Mouse (Mus musculus) left cerebral cortex, adult 9 months (tissue): ENCODE measurements around the gene Nav1.

ENCODE experiments used
- DNase-seq, 2 experiments: peaks; one replicate each; pipeline ENCODE4 v3.0.0; 2022; ENCODE audit warnings: low spot score in 2 of 2

Gene Nav1

DNA sequence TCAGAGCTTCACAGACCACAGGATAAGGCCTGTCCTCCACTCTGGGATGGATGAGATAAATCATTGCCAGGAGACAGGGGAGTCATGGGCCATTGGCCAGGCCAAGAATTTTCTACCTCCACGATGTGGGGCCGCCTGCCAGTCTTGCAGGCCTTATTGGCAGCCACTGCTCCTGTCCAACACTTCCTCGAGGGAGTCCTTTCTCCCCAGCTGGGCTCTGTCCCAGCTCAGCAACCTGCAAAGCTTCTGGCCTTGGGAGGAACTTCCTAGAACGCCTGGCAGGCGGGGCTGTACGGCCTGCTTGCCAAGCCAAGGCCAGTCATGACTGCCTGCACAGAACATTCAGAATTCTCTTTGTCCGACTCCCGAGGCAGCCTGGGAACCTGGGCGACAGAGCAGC, 58.3 kb downstream of the Nav1 start:
- DNase-seq, result no peak

DNA sequence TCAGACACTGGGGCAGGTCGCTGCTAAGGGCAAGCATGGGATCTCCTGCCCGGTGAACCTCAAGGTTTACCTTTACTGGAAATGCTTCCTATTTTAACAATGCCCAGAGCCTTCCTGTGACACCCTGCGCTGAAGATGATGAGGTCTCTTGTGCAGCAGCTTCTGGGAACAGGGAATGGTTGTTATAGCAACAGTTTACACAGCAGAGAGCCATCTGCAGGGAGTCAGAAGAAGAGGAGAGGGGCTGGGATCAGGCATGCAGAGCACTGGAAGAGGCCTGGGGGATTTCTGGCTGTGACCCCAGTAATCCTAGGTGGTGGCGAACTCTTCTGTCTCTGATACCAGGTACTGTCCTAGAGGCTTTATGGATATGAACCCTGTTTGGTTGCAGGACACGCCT, 61.0 kb downstream of the Nav1 start:
- DNase-seq, result no peak

DNA sequence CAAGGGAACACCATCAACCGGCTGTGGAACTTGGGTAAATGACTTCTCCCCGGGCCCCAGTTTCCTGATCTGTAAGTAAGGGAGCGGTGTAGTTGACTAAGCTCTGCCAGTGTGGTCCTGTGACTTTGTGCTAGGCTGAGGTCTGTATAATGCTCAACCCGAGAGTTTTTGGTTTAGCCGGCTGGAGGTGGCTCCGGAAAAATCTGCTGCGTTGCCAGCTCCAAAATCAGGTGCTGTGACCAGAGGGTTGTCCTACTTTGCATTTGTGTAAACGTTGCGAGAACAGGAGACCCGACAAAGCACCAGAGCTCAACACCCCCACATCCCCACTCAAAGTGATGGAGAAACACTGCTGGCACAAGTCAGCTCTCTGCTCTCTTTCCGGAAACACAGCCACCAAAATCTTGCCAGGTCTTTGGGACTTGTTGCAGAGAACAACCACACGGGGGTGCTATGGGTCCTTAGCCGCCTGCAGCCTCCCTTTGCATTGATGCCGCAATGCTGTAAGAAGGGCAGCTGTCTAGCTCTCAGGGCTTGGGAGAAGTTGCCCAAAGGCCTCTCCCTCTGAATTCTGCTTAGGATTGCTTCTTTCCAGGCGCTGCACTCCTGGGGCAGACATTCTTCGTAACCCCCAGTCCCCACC, 62.5 kb downstream of the Nav1 start:
- DNase-seq, result peak in 1 of 2 experiments; percentile 91

DNA sequence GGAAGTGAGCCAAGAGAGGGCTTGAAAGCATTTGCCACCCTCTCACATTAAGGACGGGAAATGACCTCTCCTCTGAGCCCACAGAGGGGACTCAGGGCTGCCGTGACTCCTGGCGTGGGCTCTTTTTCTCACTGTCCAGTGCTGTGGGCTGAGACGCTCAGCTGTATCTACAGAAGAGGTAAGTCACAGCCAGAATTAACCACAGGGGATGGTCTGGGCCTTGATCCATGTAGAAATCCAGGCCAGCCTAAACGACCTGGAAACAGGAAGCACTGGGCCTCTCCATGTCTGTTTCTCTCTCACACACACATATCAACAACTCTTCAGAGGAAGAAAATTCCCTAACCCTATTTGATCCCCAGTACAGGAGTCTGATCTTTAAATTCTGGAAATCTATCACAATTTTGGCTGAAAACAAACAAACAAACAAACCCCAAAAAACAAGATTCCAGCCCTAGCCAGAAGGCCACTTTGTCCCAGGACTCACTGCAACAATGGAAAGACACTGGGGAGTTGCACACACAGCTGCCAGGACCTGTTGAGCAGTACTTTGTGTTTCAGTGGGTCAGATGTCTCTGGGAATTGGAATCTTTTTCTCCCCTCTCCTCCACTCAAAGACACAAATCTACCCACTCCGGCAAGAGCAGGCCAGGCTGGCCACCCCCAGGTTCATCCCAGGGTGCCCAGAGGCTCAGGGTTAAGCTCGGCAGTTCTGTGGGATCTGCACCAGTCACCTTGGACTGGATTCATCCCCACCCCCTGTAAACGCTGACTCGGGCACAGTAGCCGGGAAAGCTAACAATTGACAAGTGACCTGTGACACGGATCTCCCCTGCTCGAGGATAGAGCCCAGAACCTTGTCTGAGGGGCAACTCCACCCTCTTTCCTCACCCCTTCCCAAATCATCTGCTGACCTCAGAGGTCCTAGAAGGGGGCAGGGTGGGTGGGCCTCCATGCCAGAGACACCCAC, 64.0 kb downstream of the Nav1 start:
- DNase-seq, result no peak

DNA sequence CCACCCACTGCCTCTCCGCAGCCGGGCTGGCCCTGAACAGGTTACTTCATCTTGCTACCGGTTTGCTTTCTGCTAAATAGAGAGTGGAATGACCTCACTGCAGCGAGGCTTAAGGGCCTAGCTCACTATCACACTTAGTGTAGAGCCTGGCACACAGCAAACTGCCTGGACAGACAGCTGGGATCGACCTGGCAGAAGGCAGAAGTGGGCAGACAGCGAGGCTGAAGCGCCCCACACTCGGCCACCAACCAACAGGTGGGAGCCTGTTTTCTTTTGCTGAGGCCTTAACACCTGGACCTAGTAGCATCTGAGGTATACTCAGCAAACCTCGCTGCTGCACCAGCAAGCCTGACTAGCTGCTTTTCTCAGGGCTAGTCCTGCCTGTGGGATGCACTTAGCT, 65.0 kb downstream of the Nav1 start:
- no peak for DNase-seq

DNA sequence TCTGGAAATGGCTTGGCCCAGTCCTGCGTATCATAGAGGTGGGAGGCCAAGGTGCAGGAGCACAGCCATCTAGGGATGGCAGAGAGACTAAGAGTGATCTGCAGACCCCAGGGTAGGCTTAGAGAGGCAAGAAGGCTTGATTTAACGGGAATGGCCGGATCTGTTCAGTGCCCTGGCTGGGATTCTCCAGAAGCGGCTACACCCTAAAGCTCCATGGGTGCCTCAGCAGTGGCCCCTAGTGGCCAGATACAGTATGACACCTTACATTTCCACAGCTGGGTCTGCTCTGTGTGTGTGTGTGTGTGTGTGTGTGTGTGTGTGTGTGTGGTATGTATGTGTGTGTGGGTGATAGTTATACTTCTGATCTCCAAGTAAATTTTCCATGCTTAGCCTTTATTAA, 66.8 kb downstream of the Nav1 start:
- DNase-seq, result peak in 1 of 2 experiments; percentile 93

DNA sequence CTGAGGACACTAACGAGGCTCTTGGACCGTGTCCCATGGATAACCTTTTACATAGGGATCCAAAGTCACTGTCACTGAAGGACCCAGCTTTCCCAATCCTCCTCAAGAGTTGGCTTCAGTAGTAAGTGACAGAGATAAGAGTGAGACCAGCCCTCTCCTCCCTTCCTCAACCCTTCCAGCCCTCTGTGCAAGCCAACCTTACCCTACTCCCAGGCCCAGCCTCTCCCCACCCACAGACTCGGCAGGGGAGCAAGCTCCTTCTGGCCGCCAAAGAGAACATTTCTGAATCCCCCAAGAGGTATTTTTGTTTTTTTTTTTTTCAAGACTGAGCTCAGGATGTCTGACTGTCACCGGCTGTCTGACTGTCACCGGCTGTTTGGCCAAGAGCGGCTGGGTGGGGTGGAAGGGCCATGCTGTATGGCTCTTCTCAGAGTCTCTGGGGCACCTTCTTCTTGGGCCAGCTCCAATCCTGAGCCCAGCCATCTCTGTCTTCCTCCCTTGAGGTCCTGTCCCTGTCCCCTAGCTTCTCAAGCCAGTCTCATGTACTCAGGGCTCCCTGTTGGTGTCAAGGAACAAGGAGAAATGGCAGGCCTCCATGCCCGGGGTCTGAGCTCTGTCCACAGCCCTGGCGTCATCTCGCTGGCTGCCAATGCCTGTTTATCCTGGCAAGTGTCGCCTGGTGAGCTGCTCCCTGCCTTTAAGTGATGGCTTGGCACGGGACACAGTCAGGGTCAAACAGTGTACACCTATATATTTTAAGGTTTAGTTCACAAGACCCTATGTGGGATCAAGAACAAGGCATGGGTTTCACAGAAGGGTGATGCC, 68.4 kb downstream of the Nav1 start:
- DNase-seq, result no peak

DNA sequence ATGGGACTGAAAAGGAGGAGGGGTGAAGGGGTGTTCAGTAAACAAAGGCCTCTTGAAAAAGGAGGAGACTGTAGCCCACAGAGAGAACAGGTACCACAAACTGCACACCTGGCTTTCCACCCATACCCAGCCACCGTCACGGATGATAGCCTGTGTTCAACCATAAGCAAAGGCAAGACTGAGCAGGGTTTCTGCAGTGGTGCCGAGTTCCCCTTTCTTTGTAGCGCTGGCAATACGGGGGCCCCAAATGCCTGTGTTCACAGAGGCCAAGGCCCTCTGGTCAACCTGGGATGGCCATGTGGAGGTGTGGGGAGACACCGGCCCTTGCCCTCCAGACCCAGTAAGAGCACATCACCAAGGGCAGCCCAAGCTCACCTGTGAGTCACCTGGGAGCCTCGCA, 70.3 kb downstream of the Nav1 start:
- no peak for DNase-seq

DNA sequence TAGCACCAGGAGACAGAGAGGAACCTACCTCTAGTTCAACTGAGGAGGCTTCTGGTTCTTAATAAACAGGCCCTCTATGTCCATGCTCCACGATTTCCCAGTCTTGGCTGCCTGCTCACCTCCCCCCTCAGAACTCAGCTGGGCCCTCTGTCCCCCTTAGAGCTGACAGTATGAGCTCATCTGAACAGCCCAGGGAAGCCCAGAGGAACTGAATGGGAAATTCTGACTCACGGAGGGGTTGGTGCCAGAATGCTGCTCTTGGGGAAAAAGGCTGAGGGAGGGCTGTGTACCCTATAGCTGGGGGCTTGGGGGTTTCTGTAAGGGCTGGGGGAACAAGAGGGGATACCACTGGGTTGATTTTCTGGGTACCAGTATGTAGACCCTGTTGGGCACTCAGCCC, 70.8 kb downstream of the Nav1 start:
- no peak for DNase-seq

DNA sequence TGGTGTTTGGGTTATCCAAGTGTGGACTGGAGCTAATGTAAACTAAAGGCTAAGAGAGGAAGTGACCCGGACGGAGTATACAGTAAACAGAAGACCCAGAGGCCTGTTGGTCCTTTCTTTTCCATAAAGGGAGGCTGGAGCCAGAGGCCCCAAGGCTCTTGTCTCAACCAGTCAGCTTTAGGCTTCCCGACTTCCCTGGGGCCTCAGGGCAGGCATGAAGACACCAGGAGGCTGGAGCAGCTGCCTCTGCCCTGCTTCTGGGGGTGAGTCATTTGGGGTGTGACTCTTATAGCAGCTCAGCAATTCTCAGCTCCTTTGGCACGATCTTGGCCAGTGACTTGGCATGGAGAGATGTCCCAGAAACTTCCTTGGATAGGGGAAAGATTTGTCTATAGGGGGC, 71.8 kb downstream of the Nav1 start:
- DNase-seq, result no peak

DNA sequence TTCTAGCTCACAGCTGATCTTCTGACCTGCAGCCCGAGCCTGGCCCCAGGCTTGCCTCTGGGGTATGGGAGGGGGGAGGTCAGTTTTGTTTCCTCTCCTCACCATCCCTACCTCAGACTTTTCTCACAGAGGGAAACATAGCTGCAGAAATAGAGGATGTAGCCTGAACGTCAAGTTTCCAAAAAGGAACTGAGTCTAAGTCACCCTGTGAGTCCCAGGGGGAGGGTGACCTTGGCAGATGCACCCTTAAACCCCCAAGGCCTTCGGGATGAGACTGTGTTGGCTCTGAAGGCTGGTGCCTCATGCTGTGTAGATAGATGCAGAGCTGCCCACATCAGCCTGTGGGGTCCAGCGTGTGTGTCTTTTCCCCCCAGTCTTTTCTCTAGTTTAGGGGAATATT, 72.3 kb downstream of the Nav1 start:
- DNase-seq, result no peak

DNA sequence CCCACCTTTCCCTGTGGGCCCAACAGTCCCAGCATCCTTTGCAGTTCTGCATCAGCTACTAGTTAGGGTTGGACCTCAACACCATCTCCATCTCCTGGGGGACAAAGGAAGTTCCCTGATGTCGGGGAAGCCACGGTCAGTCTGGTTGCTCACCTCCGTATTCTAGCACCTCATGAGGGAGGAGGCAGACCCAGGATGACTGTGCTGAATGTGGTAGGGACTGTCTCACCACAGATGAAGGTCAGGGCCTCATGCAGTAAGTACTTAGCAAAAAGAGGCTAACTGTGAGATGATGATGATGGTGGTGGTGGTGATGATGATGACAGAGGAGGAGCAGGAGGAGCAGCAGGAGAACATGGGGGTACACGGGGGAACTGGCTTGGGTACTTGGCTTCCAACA, 73.0 kb downstream of the Nav1 start:
- DNase-seq, result no peak

DNA sequence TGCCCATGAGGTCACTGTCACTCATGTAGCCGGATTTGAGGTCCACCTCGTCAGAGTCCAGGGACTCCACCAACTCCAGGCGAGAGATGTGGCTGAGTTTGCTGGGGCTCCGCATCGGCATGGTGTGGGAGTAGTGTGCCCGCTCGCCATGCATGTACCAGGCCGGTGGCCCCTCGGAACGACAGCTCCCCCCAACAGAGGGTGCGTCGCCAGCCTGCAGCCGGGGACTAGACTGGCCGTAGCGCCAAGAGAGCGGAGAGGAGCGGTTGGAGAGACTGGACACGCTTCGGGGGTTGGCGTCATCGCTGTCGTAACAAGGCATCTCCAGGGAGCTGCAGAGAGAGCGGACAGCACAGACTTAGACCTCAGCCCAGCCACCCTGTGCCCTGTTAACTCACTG, 74.7 kb downstream of the Nav1 start:
- DNase-seq, result no peak

DNA sequence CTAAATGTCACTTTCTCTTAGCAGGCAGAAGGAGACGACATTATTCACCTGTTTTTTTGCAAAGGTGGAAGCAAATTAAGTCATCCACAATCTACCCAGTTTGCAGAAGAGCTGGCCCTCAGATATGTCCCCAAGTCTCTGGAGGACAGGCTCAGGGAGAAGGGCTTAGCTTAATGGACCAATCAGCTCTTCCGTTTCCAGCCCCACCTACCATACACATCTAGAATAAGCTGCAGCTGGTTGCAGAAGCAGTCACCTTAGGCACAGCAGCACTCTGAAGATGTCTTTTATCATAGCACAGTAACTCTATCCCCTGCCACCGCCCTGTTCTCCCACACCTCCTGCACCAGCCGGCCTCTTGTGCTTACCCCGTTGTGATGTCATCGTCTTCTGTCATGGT, 75.1 kb downstream of the Nav1 start:
- DNase-seq, result no peak

DNA sequence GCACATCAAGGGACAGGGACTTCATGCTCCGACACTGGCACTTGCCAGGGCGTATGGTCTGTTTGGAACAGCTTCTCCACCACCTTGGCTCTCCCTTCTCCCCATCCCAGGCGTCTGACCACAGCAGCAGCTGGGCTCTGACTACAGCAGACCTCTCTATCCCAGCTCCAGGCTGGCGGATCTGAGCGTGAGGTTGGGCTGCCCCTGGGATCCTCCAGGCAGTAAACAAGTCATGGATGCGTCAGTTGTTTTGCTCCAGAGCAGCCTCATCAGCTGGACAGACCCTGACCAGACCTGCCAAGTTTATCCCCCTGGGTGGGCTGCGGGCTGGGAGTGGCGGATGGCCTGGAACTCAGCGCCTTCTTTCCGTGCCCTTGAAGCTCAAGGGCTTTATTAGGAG, 76.0 kb downstream of the Nav1 start:
- no peak for DNase-seq

DNA sequence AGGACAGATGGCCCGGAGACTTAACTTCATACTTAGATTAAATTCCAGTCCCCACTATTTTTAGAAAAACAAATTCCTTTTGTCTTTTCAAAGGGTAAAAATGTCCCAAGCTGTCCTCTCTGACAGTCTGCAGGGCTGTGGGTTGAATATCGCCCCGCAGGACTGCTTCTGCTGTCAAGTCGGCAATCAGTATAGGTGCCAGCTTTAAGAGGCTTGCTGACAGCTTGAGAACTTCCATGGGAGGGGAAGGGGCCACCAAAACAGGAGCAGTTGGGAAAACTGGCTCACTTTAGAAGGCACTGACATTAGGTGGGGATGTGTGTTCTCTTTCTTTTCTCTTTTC, 82.6 kb downstream of the Nav1 start:
- no peak for DNase-seq

DNA sequence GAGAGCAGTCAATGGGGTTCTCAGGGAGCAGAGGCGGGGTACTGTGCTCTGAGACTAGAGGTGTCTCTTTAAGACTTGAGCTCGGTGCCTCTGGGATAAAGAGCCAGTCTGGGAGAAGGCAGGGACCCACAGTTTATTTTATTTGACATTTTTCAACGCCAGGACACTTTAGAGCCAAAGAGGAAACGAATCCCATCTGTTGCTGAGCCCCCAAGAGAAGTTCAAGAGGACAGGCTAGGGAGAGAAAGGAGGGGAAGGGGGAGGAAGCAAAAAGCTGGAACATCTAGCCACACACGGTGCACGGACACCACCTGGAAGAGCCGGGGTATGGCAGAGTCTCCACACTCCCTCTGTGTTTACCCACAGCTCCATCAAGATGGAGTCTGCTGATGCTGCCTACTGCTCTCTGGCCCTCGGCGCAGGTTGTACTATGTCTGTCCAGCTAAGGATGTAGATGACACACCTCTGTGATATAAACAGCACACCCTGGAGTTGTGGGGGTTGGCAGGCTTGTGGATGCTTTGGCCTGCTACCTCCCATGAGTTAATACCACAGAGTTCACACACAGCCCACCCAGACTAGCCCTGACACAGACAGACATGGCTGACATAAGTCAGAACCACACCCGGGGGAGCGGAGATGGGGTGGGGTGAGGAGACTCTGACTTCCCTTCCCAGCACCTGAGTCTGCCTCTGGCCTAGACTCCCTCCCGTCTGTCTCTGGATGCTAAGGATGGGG, 83.1 kb downstream of the Nav1 start:
- no peak for DNase-seq

DNA sequence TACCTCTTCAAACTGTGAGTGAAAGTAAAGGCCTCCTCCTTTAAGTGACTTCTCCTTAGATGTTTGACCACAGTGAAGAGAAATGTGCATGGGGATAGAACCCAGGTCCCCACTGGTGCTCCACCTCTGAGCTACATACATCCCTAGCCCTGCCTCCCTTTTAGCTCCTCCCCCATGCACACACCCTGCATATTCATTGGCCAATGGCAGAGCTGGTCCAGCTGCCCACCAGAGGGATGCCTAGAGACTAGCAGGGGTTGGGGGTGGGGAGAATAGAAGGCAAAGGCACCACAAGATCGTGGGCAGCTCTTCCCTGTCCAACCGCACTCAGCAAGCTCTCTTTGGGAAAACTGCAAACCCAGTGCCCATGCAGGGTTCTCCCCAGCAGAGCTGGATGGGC, 83.8 kb downstream of the Nav1 start:
- DNase-seq, result no peak

DNA sequence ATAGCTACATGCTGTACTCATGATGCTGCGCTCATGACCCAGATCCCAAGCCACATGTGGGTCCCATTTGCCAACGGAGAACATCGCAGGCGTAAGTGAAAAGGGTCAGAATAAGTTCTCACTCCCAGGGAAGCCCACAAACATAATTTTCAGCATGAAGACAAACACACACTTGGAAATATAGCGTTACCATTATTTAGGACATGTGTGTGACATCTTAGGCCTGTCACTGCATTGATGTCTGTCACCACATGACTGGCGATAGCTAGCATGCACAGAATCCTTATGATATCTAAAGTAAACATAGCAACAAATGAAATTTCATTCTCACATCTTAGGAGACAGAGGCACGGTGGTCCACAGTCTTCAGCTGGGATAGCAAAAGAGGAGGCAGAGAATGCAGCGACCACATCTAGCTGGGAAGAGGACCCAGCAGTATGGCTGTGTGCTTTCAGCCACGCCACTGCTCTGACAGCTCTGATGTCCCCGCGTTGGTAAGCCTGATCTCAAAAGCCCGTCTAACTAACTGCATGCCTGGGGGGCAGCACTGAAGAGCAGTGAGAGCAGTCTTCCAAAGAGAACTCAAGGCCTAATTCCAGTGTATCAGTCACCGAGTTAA, 86.4 kb downstream of the Nav1 start:
- no peak for DNase-seq

DNA sequence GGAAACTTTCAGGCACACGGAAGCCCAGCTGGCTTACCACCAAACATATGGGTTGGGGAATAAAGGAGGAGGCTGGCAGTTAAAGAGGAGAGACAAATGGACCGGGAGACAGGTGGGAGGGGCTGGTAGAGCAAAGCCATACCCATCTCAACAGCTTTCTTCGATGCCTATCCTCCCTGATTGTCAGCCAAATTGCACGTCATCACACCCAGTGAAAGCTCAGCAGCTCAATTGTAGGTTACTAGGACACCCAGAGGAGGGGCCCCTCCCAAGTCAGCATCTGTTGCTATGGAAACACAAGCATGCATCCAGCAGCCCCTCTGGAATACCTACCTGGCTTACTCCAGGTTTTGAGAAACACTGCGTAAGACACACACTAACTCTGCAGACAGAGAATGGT, 88.4 kb downstream of the Nav1 start:
- peak in 1 of 2 experiments; percentile 41 for DNase-seq

DNA sequence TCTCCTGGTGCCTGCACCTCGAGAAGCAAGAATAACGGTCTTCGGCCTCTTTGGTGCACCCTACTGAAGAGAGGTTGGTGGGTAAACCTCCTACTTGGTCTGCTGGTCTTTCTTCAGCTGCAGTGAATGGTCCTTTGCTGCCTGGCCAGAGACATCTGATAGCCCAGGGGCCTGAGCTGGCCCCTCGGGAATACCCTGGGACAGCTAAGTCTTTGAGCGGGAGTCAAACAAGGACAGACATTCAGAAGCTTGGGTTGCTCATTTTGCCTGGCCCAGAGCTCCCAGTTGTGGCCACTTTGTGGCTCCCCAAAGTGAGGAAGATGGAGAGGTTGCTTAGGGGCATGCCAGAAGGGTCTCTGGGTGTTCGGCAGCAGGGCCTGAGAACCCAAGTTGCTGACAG, 89.6 kb downstream of the Nav1 start:
- DNase-seq, result no peak
